Mouse (Mus musculus): ENCODE data around the gene Sfrp5. TPM values are rescaled to one million over a fixed set of nuclear protein-coding genes. Genes with fewer than 3 reads are reported as not detected.

The Sfrp5 gene
- polyA plus RNA-seq, 1 experiment from 2014 or later = 0.21 TPM

Other genes starting within 250 kb of the Sfrp5 start
- 33.7 and 34.8 TPM in 2 replicates for gene Mms19, start 221.1 kb downstream of the Sfrp5 start, polyA plus RNA-seq (2014; fragmentation: Nextera tagmentation; extraction: Ambion mirVana)
- 8.2 and 9.9 TPM in 2 replicates for gene Ubtd1, start 220.5 kb downstream of the Sfrp5 start, polyA plus RNA-seq (2014; fragmentation: Nextera tagmentation; extraction: Ambion mirVana)
- gene Ankrd2, start 166.3 kb downstream of the Sfrp5 start, polyA plus RNA-seq (2014; fragmentation: Nextera tagmentation; extraction: Ambion mirVana) = 0.73 and 0.80 TPM in 2 replicates
- 1.3 and 1.7 TPM in 2 replicates for gene Hoga1, start 156.6 kb downstream of the Sfrp5 start, polyA plus RNA-seq (2014; fragmentation: Nextera tagmentation; extraction: Ambion mirVana)
- 0.15 TPM in 1 of 2 replicates, not detected in the other for gene 4933411K16Rik, start 150.0 kb downstream of the Sfrp5 start, polyA plus RNA-seq (2014; fragmentation: Nextera tagmentation; extraction: Ambion mirVana)
- 118 and 131 TPM in 2 replicates for gene Morn4, start 115.9 kb downstream of the Sfrp5 start, polyA plus RNA-seq (2014; fragmentation: Nextera tagmentation; extraction: Ambion mirVana)
- gene Pi4k2a, start 111.8 kb downstream of the Sfrp5 start, polyA plus RNA-seq (2014; fragmentation: Nextera tagmentation; extraction: Ambion mirVana) = 35.3 and 40.7 TPM in 2 replicates
- gene Avpi1, start 73.2 kb downstream of the Sfrp5 start, polyA plus RNA-seq (2014; fragmentation: Nextera tagmentation; extraction: Ambion mirVana) = 9.4 and 10.8 TPM in 2 replicates
- gene Marveld1, start 54.9 kb downstream of the Sfrp5 start, polyA plus RNA-seq (2014; fragmentation: Nextera tagmentation; extraction: Ambion mirVana) = 2.1 and 3.2 TPM in 2 replicates
- gene Zfyve27, start 38.3 kb downstream of the Sfrp5 start, polyA plus RNA-seq (2014; fragmentation: Nextera tagmentation; extraction: Ambion mirVana) = 34.2 and 37.2 TPM in 2 replicates
- 52.2 and 62.5 TPM in 2 replicates for gene Golga7b, start 45.3 kb upstream of the Sfrp5 start, polyA plus RNA-seq (2014; fragmentation: Nextera tagmentation; extraction: Ambion mirVana)
- 72.0 and 78.4 TPM in 2 replicates for gene Crtac1, start 229.5 kb upstream of the Sfrp5 start, polyA plus RNA-seq (2014; fragmentation: Nextera tagmentation; extraction: Ambion mirVana)

Data from neural tube, embryonic 14.5 days (tissue).